Mouse (Mus musculus) heart, embryonic 14.5 days (tissue): ENCODE measurements around the gene Sorbs1. TPM values are rescaled to one million over a fixed set of nuclear protein-coding genes. Genes with fewer than 3 reads are reported as not detected.
A peak's percentile ranks its signal among the peaks of the same experiment; 100 is the strongest.

Source experiments
- ATAC-seq: fragments of 200-750 bp; cut with Nextera tagmentation; 2 replicates; pipeline ENCODE4 v1.8.0; 2017; ENCODE audit warnings: low read depth, moderate TSS enrichment; ENCODE audit not compliant: insufficient number of reproducible peaks, insufficient read depth, low FRiP score
- H3K27ac ChIP-seq, 2 experiments: fragments of 200-500 bp in 1 of 2; fragments of 300-500 bp in 1 of 2; sonication (generic) in 1 of 2; replicated peaks in 1 of 2; 2 replicates each; pipeline ENCODE4 v1.5.1; 2012 to 2014; ENCODE audit warnings: low read depth in 2 of 2, low read length in 2 of 2, control low read depth in 1 of 2, mild to moderate bottlenecking in 1 of 2, mixed read lengths in 1 of 2; ENCODE audit not compliant: control insufficient read depth in 1 of 2, insufficient read depth in 1 of 2
- H3K27me3 ChIP-seq: fragments of 300-500 bp; sonication (generic); 2 replicates; pipeline ENCODE4 v1.6.1; 2014; ENCODE audit warnings: mild to moderate bottlenecking, low read length, control low read depth; ENCODE audit not compliant: control insufficient read depth, insufficient read depth
- H3K36me3 ChIP-seq: fragments of 300-500 bp; sonication (generic); 2 replicates; pipeline ENCODE4 v1.6.1; 2014; ENCODE audit warnings: mild to moderate bottlenecking, control low read depth, low read length, mixed read lengths; ENCODE audit not compliant: control insufficient read depth, insufficient read depth
- H3K4me1 ChIP-seq, 2 experiments: fragments of 200-500 bp in 1 of 2; fragments of 300-500 bp in 1 of 2; sonication (generic) in 1 of 2; 2 replicates each; pipeline ENCODE4 v1.6.1; 2012 to 2014; ENCODE audit warnings: low read length in 2 of 2, control low read depth in 1 of 2, mixed read lengths in 1 of 2; ENCODE audit not compliant: control insufficient read depth in 2 of 2, insufficient read depth in 2 of 2
- H3K4me2 ChIP-seq: fragments of 300-500 bp; sonication (generic); 2 replicates; pipeline ENCODE4 v1.6.1; 2014; ENCODE audit warnings: mild to moderate bottlenecking, low read length
- H3K4me3 ChIP-seq, 2 experiments: fragments of 200-500 bp in 1 of 2; fragments of 300-500 bp in 1 of 2; sonication (generic) in 1 of 2; 2 replicates each; pipeline ENCODE4 v1.5.1; 2012 to 2014; ENCODE audit warnings: low read length in 2 of 2, mild to moderate bottlenecking in 2 of 2, control low read depth in 1 of 2, low read depth in 1 of 2, moderate library complexity in 1 of 2; ENCODE audit not compliant: control insufficient read depth in 1 of 2, insufficient read depth in 1 of 2
- H3K9ac ChIP-seq: fragments of 300-500 bp; sonication (generic); 2 replicates; pipeline ENCODE4 v1.6.1; 2014; ENCODE audit warnings: mild to moderate bottlenecking, low read length
- H3K9me3 ChIP-seq: fragments of 300-500 bp; sonication (generic); 2 replicates; pipeline ENCODE4 v1.6.1; 2016; ENCODE audit warnings: low read length, control low read depth; ENCODE audit not compliant: control insufficient read depth
- WGBS: fragments of 180-500 bp; shearing (Covaris S2); extraction: QIAGEN DNeasy Blood & Tissue Kit; methylation state at CpG from one replicate; pipeline ENCODE4 v1.1.7; 2014; 5-methylcytosine and 5-hydroxymethylcytosine counted together
- polyA plus RNA-seq: library from polyadenylated mRNA; unstranded; fragments of >200 nt; fragmentation: Nextera tagmentation; extraction: Ambion mirVana; gene quantifications from 2 replicates; pipeline ENCODE4 v1.2.1, GENCODE M21; 2014

Gene Sorbs1
- polyA plus RNA-seq, 1 experiment from 2014 or later = 109 TPM

- Histone ChIP-seq H3K4me2 (no peak overlapping the region), H3K4me3 (no peak overlapping the region), H3K36me3 (peaks cover 46% of the 10 kb centered on the region), H3K27ac (no peak overlapping the region), H3K27me3 (no peaks in the 10 kb centered on the region), H3K9me3 (0 out of 2 replicates have a peak, but pooled peaks cover 3% of the 10 kb centered on the region), H3K4me1 (peaks cover 25 to 43% of the 10 kb centered on the region in 2 experiments), H3K9ac (no peak overlapping the region)
- ATAC-seq = no peak
- WGBS = 97% methylated on average over 5 of the region's 5 CpGs
Observed at GRCm38 (mm10) chr19:40363447-40363846, 150.1 kb downstream of the Sorbs1 start.

- Histone ChIP-seq H3K9ac (no peak overlapping the region), H3K4me3 (no peak overlapping the region), H3K36me3 (peaks cover 45% of the 10 kb centered on the region), H3K27me3 (no peaks in the 10 kb centered on the region), H3K4me2 (no peak overlapping the region), H3K9me3 (0 out of 2 replicates have a peak, but pooled peaks cover 3% of the 10 kb centered on the region), H3K27ac (no peak overlapping the region), H3K4me1 (peaks cover 19 to 32% of the 10 kb centered on the region in 2 experiments)
- ATAC-seq = no peak
- WGBS = 68% methylated on average over 12 of the region's 12 CpGs
Observed at GRCm38 (mm10) chr19:40362203-40362865, 151.2 kb downstream of the Sorbs1 start.

GRCm38 (mm10) chr19:40359712-40360394 lies 153.7 kb downstream of the Sorbs1 start:
- Histone ChIP-seq H3K4me1 (peaks cover 21 to 33% of the 10 kb centered on the region in 2 experiments), H3K36me3 (peaks cover 44% of the 10 kb centered on the region), H3K4me2 (no peak overlapping the region), H3K27me3 (no peaks in the 10 kb centered on the region), H3K9ac (no peak overlapping the region), H3K27ac (no peak overlapping the region), H3K9me3 (0 out of 2 replicates have a peak, but pooled peaks cover 3% of the 10 kb centered on the region), H3K4me3 (no peak overlapping the region)
- no peak for ATAC-seq
- whole genome bisulfite sequencing = 79% methylated on average over 5 of the region's 5 CpGs

- 71% methylated on average over 15 of the region's 15 CpGs for WGBS
- peaks cover 18 to 27% of the 10 kb centered on the region in 2 experiments for H3K4me1 ChIP-seq
- H3K4me3 ChIP-seq = no peak overlapping the region
- no peaks in the 10 kb centered on the region for H3K27me3 ChIP-seq
- no peak overlapping the region for H3K9ac ChIP-seq
- no peak overlapping the region for H3K4me2 ChIP-seq
- H3K9me3 ChIP-seq = no peaks in the 10 kb centered on the region
- peak overlapping the region; percentile 13 to 70; a peak in 3 of 4 replicates for H3K27ac ChIP-seq
- ATAC-seq = no peak
- peaks cover 36% of the 10 kb centered on the region for H3K36me3 ChIP-seq
Observed at GRCm38 (mm10) chr19:40356536-40357522, 156.8 kb downstream of the Sorbs1 start.

- Histone ChIP-seq H3K27me3 (no peaks in the 10 kb centered on the region), H3K9ac (no peak overlapping the region), H3K27ac (peak overlapping the region in 1 of 2 experiments; percentile 70; a peak in 1 of 4 replicates), H3K36me3 (peaks cover 42% of the 10 kb centered on the region), H3K4me1 (peaks cover 18 to 27% of the 10 kb centered on the region in 2 experiments), H3K9me3 (no peaks in the 10 kb centered on the region), H3K4me3 (no peak overlapping the region), H3K4me2 (no peak overlapping the region)
- no peak for ATAC-seq
- WGBS = 83% methylated on average over 3 of the region's 3 CpGs
Observed at GRCm38 (mm10) chr19:40355075-40355474, 158.5 kb downstream of the Sorbs1 start.

GRCm38 (mm10) chr19:40352006-40352405 lies 161.6 kb downstream of the Sorbs1 start:
- H3K4me3 ChIP-seq = no peak overlapping the region
- peaks cover 17 to 47% of the 10 kb centered on the region in 2 experiments for H3K4me1 ChIP-seq
- H3K27me3 ChIP-seq = no peaks in the 10 kb centered on the region
- 74% methylated on average over 14 of the region's 14 CpGs for whole genome bisulfite sequencing
- H3K36me3 ChIP-seq = peaks cover 54% of the 10 kb centered on the region
- no peak overlapping the region for H3K9ac ChIP-seq
- ATAC-seq = no peak
- no peak overlapping the region for H3K4me2 ChIP-seq
- H3K27ac ChIP-seq = no peak overlapping the region
- no peaks in the 10 kb centered on the region for H3K9me3 ChIP-seq

GRCm38 (mm10) chr19:40350835-40351234 lies 162.7 kb downstream of the Sorbs1 start:
- H3K4me2 ChIP-seq = no peak overlapping the region
- 92% methylated on average over 4 of the region's 4 CpGs for WGBS
- H3K4me3 ChIP-seq = no peak overlapping the region
- H3K4me1 ChIP-seq = peaks cover 14 to 45% of the 10 kb centered on the region in 2 experiments
- no peaks in the 10 kb centered on the region for H3K27me3 ChIP-seq
- no peak overlapping the region for H3K9ac ChIP-seq
- no peak overlapping the region for H3K27ac ChIP-seq
- H3K36me3 ChIP-seq = peaks cover 50% of the 10 kb centered on the region
- ATAC-seq = no peak
- H3K9me3 ChIP-seq = no peaks in the 10 kb centered on the region
